Mouse (Mus musculus) megakaryocyte-erythroid progenitor cell, adult 5-6 weeks (primary cell): ENCODE data around the gene Slc1a1. TPM values are rescaled to one million over a fixed set of nuclear protein-coding genes. Genes with fewer than 3 reads are reported as not detected.

ENCODE experiments used
- ATAC-seq: replicated peaks from 2 replicates; pipeline ENCODE4 v1.8.0; 2016; ENCODE audit warnings: mild to moderate bottlenecking, inconsistent platforms; ENCODE audit not compliant: severe bottlenecking, poor library complexity, low FRiP score, low TSS enrichment
- total RNA-seq, 2 experiments: library from RNA; stranded (forward) in 1 of 2; stranded (reverse) in 1 of 2; fragments of 200-1000, 215-1000 nt in 1 of 2; fragments of >200 nt in 1 of 2; fragmentation: Nextera tagmentation in 1 of 2; gene quantifications; 2 replicates each; pipeline ENCODE4 v1.2.3; 2014 to 2017

The Slc1a1 gene
- total RNA-seq, 2 experiments from 2014 or later = not detected

DNA sequence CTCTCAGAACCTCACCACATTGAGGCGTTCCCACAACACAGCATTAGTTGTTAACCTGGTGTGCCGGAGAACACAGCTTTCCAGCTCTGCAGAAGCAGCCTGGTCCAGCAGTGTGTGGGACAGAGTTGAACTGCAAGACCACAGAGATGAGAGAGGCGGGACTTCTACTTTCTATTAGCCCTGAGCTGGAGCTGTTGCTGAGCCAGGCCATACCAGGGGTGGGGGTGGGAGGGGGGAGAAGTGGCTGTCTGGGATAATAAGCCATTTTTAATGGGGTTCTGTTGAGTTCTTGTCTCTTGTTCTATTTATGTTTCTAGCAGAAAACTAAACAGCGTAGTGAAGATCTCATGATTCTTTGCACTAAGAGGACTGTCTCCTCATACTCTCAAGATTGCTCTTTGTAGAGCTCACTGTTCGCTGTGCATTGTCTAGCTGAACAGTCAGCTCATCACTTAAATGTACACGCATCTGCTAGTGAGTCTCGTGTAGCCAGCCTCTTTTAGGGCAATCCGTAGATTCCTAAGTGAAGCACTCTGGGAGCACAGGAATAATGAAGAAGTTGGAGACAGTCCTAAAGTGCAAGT, 68.8 kb downstream of the Slc1a1 start:
- no peak for ATAC-seq

DNA sequence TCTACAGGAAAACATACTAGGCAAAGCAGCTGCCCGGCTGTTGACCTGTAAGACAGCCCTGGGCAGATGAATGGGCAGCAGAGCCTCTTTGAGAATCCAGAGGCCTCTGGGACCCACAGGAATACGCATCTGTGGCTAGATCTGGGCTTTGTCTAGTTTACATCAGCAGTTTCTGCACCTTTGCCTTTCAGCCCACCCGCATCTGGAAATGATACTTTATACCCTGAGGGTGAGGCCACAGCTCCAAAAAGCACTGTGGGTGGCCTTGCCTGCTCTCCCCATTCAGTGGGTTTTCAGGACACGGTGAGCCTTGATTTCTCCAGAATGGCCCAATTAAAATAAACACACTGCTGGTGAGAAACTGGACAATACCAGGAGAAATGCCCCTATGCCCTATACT, 73.3 kb downstream of the Slc1a1 start:
- ATAC-seq = no peak

DNA sequence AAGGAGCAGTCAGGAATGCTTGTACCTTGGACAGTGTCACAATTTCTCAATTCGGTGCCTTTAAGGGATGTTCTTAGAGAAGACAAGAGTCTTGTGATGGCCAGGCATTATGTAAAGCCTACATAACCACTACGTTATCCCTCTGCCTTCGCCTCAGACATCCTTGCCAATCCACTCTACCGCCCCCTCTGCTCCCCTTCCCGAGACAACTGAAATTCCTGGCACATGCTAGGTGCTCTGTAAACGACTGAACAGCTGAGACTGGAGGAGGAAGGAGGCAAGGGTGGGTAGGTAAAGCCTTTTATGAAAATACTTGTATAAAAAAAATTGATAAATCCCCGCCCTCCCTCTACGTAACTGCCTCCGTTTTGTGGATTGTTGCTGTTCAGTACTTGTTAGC, 73.8 kb downstream of the Slc1a1 start:
- ATAC-seq = no peak

DNA sequence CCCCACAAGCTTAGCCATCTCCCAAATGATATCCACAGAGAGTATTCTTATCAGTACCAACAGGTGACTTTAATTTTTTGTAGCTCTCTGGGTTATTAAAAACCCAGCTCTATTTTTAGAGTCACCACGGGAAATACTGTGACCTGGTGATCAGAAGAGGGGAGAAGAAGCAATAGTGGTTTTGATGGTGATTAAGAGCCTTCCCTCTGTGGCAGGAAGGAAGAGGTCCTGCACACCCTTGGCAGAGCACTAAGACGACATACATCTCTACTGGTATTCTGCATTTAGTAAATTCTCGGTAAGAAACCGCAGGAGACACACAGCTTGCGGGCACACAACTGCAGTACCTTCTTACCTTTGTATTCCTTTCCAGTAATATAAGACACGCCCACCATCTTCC, 79.7 kb downstream of the Slc1a1 start:
- ATAC-seq = no peak

DNA sequence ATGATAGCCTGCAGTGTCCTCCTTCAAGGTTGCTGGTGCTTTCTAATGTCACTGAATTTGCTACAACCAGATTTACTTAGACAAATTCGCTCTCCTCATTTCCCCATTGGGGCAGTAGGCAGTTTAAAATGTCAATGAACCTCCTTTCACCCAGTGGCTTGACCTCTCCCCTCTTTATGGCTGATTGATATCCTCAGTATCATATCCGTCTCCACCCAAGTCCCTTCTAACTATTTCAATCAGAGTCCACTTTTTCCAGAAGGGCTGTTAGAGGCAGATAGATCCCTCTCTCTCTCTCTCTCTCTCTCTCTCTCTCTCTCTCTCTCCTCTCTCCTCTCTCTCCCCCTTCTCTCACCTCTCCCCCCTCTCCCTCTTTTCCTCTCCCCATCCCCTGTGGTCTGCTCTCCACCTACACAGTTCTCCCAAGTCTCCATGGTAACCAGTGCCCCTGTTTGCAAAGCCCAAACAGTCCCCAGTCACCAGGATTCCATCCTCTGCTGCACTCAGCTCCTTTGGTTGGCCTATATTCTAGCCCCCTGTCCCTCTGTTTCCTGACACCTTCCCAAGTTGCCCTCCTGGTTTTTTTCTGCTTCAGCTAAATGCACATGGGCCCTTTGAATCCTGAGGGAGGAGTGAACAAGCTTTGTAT, 80.9 kb downstream of the Slc1a1 start:
- ATAC-seq = no peak

DNA sequence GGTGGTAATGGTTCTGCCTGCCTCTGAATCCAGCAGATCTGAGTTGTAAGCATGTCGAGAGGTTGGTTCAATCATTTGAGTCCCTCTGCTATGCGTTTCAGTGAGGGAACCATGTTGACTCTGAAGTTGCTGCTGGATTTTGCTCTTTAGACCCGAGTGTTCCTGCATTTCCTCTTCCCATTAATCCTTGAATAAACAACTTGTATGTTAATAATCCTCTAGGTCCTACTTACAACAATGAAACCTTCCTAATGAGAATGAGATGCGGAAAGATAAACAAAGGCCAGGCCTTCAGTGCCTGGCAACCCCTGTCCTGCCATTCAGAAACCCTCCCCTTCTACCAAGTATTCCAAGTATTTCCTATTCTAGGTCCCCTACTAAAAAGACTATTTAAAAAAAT, 81.6 kb downstream of the Slc1a1 start:
- no peak for ATAC-seq

DNA sequence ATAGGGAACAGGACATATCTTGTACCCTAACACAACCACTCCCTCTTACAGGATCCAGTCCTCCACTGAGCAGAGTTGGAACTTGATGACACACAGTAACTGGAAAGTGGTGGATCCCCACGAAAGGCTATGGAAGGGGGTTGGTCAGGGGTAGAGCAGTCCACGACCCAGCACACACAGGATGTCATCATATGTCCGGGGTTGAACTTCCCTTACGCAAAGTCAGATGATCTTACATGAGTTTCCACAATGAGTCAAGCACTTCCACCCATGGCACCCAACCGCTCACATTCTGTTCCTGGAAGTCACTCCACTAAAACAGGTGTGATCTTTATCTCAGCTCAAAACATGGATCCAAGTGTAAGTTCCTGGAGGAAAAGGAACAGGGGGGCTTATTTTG, 83.0 kb downstream of the Slc1a1 start:
- ATAC-seq = no peak

DNA sequence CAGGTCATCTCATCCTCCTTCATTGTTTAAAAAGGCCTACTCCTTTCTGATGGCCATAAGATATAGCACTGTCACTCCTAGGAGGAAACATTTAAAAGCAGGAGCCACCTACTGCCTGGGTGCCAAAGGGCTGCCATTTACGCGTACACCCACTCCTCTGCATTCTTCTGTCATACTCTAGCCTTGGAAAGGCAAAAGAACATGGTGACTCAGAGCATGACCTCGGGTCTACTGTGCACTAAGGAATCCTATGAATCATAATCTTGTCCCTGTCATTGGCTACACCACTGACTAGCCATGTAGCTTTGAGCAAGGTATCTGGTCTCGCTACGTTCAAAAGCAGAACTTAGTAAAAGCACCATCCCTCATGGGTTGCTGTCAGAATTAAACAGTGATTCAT, 91.5 kb downstream of the Slc1a1 start:
- ATAC-seq = no peak

DNA sequence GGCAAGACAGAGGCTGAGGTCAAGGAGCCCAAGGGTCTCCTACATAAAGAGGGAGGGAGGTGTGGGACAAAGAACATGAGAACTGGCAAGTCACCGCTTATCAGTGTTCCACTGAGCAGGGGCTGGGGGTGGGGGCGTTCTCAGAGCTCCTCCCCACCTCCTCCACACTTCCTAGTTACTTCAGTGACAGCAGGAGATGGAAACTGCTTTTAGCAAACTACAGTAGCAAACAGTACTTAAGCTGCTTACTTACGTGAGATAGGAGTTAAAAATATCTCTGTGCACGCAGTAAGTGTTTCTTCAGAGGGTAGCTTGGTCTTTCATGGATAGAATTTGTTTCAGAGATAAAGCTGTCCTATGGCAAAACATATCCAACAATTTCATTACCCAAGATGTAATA, 92.5 kb downstream of the Slc1a1 start:
- ATAC-seq = no peak

DNA sequence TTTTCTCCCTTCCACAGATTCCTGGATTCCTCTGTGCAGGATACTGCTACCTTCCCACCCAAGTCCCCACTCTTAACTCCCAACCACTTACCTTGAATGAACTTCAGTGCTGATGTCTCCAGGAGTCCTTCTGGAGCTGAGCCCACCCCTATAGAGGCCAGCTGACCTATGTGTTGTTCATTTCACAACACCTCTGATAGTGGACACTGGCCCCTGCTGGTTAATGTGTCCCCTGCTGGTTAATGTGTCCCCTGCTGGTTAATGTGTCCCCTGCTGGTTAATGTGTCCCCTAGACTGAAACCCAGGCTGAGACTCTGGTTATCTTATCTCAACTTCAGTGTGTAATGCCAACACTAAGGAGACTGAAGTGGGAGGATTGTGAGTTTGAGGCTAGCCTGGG, 94.2 kb downstream of the Slc1a1 start:
- no peak for ATAC-seq

DNA sequence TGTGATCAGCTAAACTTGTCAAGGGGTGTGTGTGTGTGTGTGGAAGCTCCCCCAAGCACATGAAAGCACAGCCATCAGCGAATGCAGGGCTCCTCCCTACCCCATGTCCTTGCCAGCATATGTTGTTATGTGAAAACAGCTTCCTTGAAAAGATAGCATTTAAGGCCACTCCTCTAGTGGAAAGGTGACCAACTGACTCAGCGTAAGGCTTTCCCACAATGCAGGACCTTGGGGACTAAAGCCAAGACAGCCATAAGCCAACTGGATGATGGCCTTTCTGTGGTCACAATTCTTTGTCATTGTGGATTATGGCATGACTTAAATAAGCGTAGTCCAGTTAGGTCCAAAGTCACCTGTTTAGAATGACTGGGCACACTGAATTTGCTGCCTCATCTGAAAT, 100.0 kb downstream of the Slc1a1 start:
- ATAC-seq = no peak

DNA sequence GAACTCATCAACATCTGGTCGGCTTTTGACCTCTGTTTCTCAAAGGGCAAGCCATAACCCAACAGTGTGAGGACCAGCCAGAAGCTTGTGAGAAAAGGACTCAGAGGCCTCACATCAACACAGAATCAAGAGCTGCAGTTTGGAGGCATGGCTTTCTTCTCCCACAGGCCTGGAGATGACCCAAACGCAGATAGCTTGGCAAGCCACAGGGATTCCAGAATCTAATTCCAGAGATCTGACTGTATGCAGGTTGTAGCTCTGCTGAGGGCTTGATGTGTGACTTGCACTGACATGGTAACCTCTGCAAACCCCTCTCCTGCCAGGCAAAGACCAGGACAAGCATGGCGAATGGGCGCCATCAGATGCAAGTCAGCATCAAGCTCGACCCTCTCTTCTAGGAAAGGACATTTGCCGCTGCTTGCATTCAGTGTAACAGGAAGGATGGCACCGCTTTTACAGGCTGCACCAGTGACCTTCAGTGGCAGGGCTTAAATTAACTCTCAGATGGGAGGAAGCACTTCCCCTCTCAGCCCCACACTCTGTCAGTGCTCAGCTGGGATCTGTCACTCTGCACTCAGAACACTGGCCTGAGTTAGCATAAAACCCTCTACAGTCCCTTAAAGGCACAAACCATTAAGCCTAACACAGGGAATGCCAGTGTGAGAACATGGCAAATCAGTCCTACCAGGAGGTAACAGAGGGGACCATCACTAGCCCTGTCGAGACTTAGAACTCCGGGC, 105.5 kb downstream of the Slc1a1 start:
- ATAC-seq = no peak

DNA sequence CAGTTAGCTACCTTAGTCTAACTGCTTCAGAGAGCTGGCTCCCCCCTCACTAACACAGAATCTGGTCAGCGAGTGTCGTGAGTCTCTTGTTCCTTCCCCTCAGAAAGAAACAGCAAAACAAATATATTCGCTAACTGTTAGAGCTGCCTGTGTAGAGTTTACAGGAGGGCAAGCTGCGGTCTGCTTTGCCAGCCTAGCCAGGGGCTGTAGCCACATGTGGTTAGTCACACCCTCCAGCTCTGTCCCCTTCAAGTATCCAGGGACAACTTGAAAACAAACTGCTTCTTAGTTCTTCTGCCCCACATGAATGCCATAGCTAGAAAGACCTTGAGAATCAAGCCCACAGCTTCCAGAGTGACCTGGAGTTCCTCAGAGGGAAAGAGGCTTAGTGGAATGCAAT, 106.4 kb downstream of the Slc1a1 start:
- no peak for ATAC-seq

DNA sequence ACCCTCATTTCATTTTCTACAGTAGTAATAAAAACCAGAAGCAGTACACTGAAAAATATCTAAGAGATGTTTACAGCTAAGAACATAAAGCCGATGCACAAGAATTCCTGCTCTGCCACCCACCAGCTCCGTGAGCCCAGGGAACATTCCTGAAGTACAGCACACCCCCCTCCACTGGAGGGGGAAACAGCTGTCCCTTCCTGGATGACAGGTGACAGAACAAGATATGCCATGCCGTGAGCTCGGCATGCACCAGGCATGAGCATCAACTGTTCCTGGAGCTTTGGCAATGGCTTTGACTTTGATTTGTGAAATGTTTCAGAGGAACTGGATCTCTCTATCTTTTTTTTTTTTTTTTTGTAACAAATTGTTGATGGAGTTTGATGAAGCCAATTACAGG, 111.9 kb downstream of the Slc1a1 start:
- ATAC-seq = no peak

DNA sequence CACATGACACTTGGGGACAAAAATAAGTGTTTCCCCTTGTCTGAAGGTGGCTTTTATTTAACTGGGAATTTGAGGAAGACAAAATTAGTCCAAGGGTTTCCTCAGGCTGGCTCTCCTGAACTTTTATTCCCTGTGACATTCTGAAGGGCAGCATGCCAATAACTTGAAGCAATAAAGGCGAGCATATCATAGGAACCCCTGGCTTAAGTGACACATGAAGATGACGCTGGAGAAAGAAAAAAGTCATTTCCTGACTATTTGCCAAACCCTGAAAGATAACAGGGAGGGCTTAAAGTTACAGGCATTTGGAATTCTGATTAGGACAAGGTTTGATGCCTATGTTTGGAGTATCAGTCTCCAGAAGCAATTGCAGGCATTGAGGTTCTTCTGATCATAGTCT, 112.5 kb downstream of the Slc1a1 start:
- ATAC-seq = no peak

DNA sequence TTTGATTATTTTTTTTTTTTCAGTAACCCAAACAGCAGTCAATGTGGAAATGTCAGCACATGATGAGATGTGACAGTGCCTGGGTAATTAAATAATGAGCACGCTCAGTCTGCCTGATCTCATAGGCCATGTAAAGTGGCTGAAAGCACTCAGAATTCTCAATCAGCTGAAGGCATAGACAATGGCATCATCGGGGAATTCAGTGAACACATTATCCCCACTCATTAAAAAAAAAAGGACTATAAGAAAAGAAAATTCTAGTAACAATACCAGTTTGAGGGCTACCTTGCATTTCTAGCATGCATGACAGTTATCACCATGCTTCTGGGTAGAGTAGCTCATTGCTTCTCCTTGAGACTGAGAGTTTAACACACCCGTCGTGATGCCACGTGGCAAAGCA, 116.4 kb downstream of the Slc1a1 start:
- no peak for ATAC-seq

DNA sequence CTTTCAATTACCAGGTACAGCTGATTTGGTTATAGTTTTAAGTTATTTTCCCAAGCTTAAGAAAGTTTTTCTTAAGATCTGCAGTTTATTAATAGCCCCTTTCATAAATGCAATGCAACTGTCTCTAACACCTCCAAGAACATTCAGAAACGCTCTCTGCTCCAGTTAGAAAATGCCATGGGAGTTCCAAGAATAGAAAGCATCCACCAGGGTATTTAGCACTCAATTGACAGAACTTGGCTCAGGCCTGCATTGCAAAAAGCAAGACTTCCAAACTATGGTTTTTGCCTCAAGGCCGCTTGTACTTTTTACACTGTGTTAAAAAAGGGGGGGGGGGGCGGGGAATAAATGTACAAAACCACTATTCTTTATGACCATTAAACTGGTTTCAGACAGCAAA, 128.3 kb downstream of the Slc1a1 start:
- no peak for ATAC-seq

DNA sequence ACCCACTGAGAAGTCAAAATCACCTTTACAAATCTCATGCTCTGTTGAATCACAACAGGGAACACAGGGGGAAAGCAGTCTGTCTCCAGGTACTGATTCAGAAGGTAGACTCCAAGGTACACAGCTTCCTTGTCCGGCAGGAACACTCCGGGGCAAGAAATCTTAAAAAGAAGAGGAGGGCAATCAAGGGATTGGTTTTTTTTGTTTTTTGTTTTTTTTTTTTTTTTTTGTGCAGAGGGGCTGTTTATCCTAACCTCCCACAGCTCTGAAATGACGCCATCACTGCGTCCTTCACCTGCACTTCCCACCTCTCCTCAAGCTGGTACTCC, 128.6 kb downstream of the Slc1a1 start:
- ATAC-seq = no peak
